Mouse (Mus musculus) forelimb bud, embryonic 11.5 days (tissue): Measurements from ENCODE around the gene Olfr965.
"Not testable (repeated sequence)": the region's sequence is repeated elsewhere in the genome, so short reads cannot be mapped to it uniquely, and the experiment has no call there.

Experiments
- DNase-seq: peaks from one replicate; pipeline ENCODE4 v3.0.0-alpha.2; 2012; ENCODE audit warnings: low read depth, low spot score

The Olfr965 gene

DNA sequence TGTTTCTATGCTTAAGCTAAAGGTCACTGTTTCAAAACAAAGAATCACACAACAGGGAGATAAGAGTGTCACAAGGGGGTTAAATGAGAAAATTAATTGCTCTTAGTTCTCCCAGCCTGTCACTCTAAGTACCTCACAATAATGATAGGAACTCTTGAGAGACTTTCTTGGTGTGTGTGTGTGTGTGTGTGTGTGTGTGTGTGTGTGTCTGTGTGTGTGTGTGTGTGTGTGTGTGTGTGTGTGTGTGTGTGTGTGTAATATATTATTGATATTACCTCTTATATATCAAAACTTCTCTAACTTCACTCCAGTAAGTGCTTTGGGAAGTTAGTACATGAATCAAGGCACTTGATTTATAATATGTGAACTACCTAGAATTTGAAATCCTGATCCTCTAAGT is at the start of gene Olfr965:
Gene Olfr965 (plus strand): TSS at position 301 of the 400 bp plus-strand sequence.
- no peak for DNase-seq

GRCm38 (mm10) chr9:39666905-39667304 is 44.2 kb upstream of the Olfr965 start, which contains the start of gene Olfr963:
Gene Olfr963 (plus strand): TSS chr9:39667205.
- DNase-seq, result no peak

DNA sequence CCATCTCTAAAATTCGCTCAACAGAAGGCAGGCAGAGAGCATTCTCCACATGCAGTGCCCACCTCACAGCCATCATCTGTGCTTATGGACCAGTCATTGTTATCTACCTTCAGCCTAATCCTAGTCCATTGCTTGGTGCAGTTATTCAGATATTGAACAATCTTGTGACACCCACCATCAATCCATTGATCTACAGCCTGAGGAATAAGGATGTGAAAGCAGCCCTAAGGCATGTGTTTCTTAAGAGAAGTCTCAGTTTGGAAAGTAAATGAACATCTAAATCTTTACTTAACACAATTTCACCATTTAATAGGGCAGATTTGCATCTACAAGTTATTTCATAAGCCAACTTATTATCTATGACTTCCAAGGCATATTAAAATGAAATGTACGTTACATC is 41.4 kb upstream of the Olfr965 start:
- no peak for DNase-seq

- no peak for DNase-seq
Measured at GRCm38 (mm10) chr9:39674820-39675219, 36.3 kb upstream of the Olfr965 start.

GRCm38 (mm10) chr9:39678557-39678956 is 32.6 kb upstream of the Olfr965 start:
- no peak for DNase-seq

GRCm38 (mm10) chr9:39679280-39679679 is 31.9 kb upstream of the Olfr965 start:
- DNase-seq, result no peak

DNA sequence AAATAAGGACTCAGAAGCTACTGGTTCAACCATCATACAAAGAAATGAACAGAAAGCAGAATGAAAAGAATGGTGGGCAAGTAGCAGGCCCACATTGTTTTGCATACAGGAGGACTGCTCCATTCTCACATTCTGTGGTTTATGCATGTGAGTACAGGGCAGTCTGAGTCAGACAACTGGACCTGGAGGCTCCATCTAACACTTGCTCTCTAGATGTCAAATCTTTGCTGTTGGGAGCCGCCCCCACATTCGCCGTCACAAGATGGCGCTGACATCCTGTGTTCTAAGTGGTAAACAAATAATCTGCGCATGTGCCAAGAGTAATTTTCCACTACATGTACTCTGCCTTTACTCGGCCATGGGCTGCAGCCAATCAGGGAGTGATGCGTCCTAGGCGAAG is 10.0 kb upstream of the Olfr965 start:
- not testable (repeated sequence) for DNase-seq

DNA sequence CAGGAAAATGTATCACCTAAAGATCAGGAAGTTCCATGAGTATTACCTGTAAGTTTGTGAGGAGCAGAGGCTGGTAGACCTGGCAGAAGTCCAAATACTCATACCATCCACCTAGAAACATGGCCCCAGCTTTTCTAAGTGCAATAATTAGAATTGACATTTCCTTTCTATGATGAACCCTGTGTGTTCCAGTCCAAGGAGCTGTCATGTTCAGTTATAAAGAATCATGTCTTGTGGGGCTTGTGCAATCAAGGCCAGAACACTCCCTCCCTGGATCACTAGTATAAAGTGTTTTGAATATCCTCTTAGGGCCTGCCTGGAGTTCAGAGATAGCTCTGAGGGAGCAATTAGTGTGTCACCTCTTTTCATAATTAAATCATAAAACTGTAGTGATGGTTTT is 4.1 kb upstream of the Olfr965 start, which contains the start of gene Olfr149:
Gene Olfr149 (minus strand): TSS at position 101 of the 400 bp plus-strand sequence.
- DNase-seq, result no peak

GRCm38 (mm10) chr9:39708958-39709357 is 2.2 kb upstream of the Olfr965 start:
- DNase-seq, result no peak

DNA sequence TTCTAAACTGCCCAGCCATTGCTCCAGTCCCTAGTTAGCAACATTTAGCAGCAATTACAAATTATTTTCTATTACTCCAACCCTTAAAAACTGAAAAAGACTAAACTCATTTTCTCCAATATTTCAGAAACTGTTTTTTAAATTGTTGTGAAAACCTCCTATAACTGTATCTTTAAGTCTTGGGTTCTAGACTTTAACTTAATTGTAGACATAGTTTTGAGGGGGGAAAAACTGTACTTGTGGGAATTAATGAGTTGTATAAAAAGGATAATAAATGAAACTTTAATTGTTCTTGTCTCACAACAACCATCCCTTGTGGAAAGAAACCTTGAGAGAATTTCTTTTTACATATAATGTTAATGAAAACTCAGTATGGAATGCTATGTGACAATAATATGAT is 19.5 kb downstream of the Olfr965 start, which contains the start of gene Olfr150:
Gene Olfr150 (plus strand): TSS at position 301 of the 400 bp plus-strand sequence.
- DNase-seq, result no peak

DNA sequence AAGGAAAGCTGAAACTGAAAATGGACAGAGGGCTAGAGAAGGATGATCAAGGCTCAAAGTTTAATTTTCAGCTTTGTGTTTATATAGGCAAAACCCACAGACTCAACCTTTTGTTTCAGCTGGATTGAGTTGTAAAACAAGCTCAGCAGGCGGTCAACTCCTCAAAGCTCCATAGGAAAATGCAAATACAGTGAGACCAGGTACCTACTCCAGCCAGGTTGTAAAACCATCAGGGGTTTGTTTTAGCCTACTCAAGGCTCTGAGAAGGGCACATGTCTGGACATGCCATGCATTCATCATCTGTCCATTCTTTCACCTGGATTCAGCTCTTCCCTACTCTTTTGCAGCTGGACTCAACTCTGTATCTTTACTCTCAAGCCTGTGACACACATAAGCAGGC is 29.6 kb downstream of the Olfr965 start:
- DNase-seq, result no peak

DNA sequence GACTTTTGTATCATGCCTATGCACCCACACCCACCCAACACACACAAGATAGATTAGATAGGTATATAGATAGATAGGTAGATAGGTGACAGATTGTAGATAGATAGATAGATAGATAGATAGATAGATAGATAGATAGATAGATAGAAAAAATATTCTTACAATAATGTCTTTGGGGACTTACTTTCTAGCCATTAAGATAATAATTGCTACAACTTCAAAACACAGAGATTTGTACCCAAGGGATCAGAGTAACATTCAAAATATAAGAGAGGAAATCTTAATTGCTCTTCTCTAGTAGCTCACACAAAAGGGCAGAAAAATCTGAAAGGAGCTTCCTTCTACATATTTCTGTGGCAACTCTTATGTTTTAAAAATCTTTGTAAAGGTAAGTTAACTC is 34.8 kb downstream of the Olfr965 start, which contains the start of gene Olfr967:
Gene Olfr967 (plus strand): TSS at position 301 of the 400 bp plus-strand sequence.
- DNase-seq, result no peak

GRCm38 (mm10) chr9:39746428-39746827 is 35.3 kb downstream of the Olfr965 start:
- DNase-seq, result no peak
